Mouse (Mus musculus): ENCODE measurements around the gene Defb47. TPM values are rescaled to one million over a fixed set of nuclear protein-coding genes. Genes with fewer than 3 reads are reported as not detected.

Gene Defb47
- polyA plus RNA-seq, 1 experiment from 2014 or later, result not detected

- no peaks in the 10 kb centered on the region for H3K27me3 ChIP-seq (ENCODE audit: control insufficient read depth, insufficient read depth, low read length)
- H3K4me2 ChIP-seq (replicated peaks; ENCODE audit: low read depth), result no peak overlapping the region
- no peaks in the 10 kb centered on the region for H3K9me3 ChIP-seq (ENCODE audit: control insufficient read depth, low read length)
- H3K4me1 ChIP-seq (replicated peaks; ENCODE audit: control insufficient read depth, insufficient read depth), result no peaks in the 10 kb centered on the region
- no peak overlapping the region for H3K4me3 ChIP-seq (ENCODE audit: low read depth, low read length)
- no peak for DNase-seq (ENCODE audit: low spot score)
- ATAC-seq (ENCODE audit: low FRiP score, low TSS enrichment), result no peak
- H3K36me3 ChIP-seq (ENCODE audit: control insufficient read depth, insufficient read depth, low read length), result no peaks in the 10 kb centered on the region
- H3K9ac ChIP-seq (ENCODE audit: low read length), result no peak overlapping the region
- no peak for TF ChIP-seq CTCF (IDR thresholded peaks at IDR 0.05; ENCODE audit: low read depth)
- TF ChIP-seq EP300 (optimal IDR thresholded peaks at IDR 0.05), result no peak
- no peak overlapping the region for H3K27ac ChIP-seq (replicated peaks)
- WGBS, result 67% methylated on average over 1 of the region's 1 CpGs
These were observed 18.1 kb upstream of the Defb47 start for GRCm38 (mm10) chr14:62979815-62980214.

GRCm38 (mm10) chr14:62984410-62984809, 13.5 kb upstream of the Defb47 start, which contains the start of gene Defb48:
TSS of gene Defb48 (minus strand) at chr14:62984510.
- 53% methylated on average over 1 of the region's 1 CpGs for WGBS
- no peaks in the 10 kb centered on the region for H3K36me3 ChIP-seq (ENCODE audit: control insufficient read depth, insufficient read depth, low read length)
- ATAC-seq (ENCODE audit: low FRiP score, low TSS enrichment) (no peak), DNase-seq (ENCODE audit: low spot score) (no peak)
- no peak within 1 kb of the TSS for H3K27ac ChIP-seq (replicated peaks)
- TF ChIP-seq CTCF (IDR thresholded peaks at IDR 0.05; ENCODE audit: low read depth) (no peak), EP300 (optimal IDR thresholded peaks at IDR 0.05) (no peak)
- H3K4me3 ChIP-seq (ENCODE audit: low read depth, low read length), result no peak within 1 kb of the TSS
- H3K4me1 ChIP-seq (replicated peaks; ENCODE audit: control insufficient read depth, insufficient read depth), result no peaks in the 10 kb centered on the region
- no peak within 1 kb of the TSS for H3K4me2 ChIP-seq (replicated peaks; ENCODE audit: low read depth)
- H3K27me3 ChIP-seq (ENCODE audit: control insufficient read depth, insufficient read depth, low read length), result no peaks in the 10 kb centered on the region
- H3K9me3 ChIP-seq (ENCODE audit: control insufficient read depth, low read length), result no peaks in the 10 kb centered on the region
- H3K9ac ChIP-seq (ENCODE audit: low read length), result no peak within 1 kb of the TSS

GRCm38 (mm10) chr14:62991271-62991670, 6.6 kb upstream of the Defb47 start:
- H3K4me3 ChIP-seq (ENCODE audit: low read depth, low read length), result no peak overlapping the region
- H3K36me3 ChIP-seq (ENCODE audit: control insufficient read depth, insufficient read depth, low read length), result no peaks in the 10 kb centered on the region
- ATAC-seq (ENCODE audit: low FRiP score, low TSS enrichment), result no peak
- H3K9me3 ChIP-seq (ENCODE audit: control insufficient read depth, low read length), result no peaks in the 10 kb centered on the region
- no peaks in the 10 kb centered on the region for H3K4me1 ChIP-seq (replicated peaks; ENCODE audit: control insufficient read depth, insufficient read depth)
- no peak overlapping the region for H3K4me2 ChIP-seq (replicated peaks; ENCODE audit: low read depth)
- no peak overlapping the region for H3K9ac ChIP-seq (ENCODE audit: low read length)
- DNase-seq (ENCODE audit: low spot score), result no peak
- WGBS, result 63% methylated on average over 3 of the region's 3 CpGs
- no peaks in the 10 kb centered on the region for H3K27me3 ChIP-seq (ENCODE audit: control insufficient read depth, insufficient read depth, low read length)
- H3K27ac ChIP-seq (replicated peaks), result no peak overlapping the region
- no peak for TF ChIP-seq EP300 (optimal IDR thresholded peaks at IDR 0.05)
- TF ChIP-seq CTCF (IDR thresholded peaks at IDR 0.05; ENCODE audit: low read depth), result no peak

- no peak for DNase-seq (ENCODE audit: low spot score)
- Histone ChIP-seq H3K4me3 (ENCODE audit: low read depth, low read length) (no peak overlapping the region), H3K9me3 (ENCODE audit: control insufficient read depth, low read length) (no peaks in the 10 kb centered on the region), H3K27me3 (ENCODE audit: control insufficient read depth, insufficient read depth, low read length) (no peaks in the 10 kb centered on the region), H3K4me2 (replicated peaks; ENCODE audit: low read depth) (no peak overlapping the region), H3K27ac (replicated peaks) (no peak overlapping the region), H3K4me1 (replicated peaks; ENCODE audit: control insufficient read depth, insufficient read depth) (no peaks in the 10 kb centered on the region), H3K36me3 (ENCODE audit: control insufficient read depth, insufficient read depth, low read length) (no peaks in the 10 kb centered on the region), H3K9ac (ENCODE audit: low read length) (no peak overlapping the region)
- 66% methylated on average over 7 of the region's 7 CpGs for WGBS
- ATAC-seq (ENCODE audit: low FRiP score, low TSS enrichment), result no peak
- TF ChIP-seq EP300 (optimal IDR thresholded peaks at IDR 0.05), result no peak
- no peak for TF ChIP-seq CTCF (IDR thresholded peaks at IDR 0.05; ENCODE audit: low read depth)
These were observed 5.9 kb upstream of the Defb47 start for GRCm38 (mm10) chr14:62991849-62992510.

- DNase-seq (ENCODE audit: low spot score) (no peak), ATAC-seq (ENCODE audit: low FRiP score, low TSS enrichment) (no peak)
- no peaks in the 10 kb centered on the region for H3K4me1 ChIP-seq (replicated peaks; ENCODE audit: control insufficient read depth, insufficient read depth)
- no peaks in the 10 kb centered on the region for H3K9me3 ChIP-seq (ENCODE audit: control insufficient read depth, low read length)
- no peaks in the 10 kb centered on the region for H3K27me3 ChIP-seq (ENCODE audit: control insufficient read depth, insufficient read depth, low read length)
- no peak overlapping the region for H3K4me3 ChIP-seq (ENCODE audit: low read depth, low read length)
- no peaks in the 10 kb centered on the region for H3K36me3 ChIP-seq (ENCODE audit: control insufficient read depth, insufficient read depth, low read length)
- no peak overlapping the region for H3K4me2 ChIP-seq (replicated peaks; ENCODE audit: low read depth)
- H3K9ac ChIP-seq (ENCODE audit: low read length), result no peak overlapping the region
- WGBS, result 86% methylated on average over 4 of the region's 4 CpGs
- no peak for TF ChIP-seq CTCF (IDR thresholded peaks at IDR 0.05; ENCODE audit: low read depth)
- TF ChIP-seq EP300 (optimal IDR thresholded peaks at IDR 0.05), result no peak
- no peak overlapping the region for H3K27ac ChIP-seq (replicated peaks)
These were observed 1.1 kb downstream of the Defb47 start for GRCm38 (mm10) chr14:62998977-62999376.

- Histone ChIP-seq H3K4me3 (ENCODE audit: low read depth, low read length) (no peak overlapping the region), H3K9me3 (ENCODE audit: control insufficient read depth, low read length) (no peaks in the 10 kb centered on the region), H3K27ac (replicated peaks) (no peak overlapping the region), H3K4me2 (replicated peaks; ENCODE audit: low read depth) (no peak overlapping the region), H3K27me3 (ENCODE audit: control insufficient read depth, insufficient read depth, low read length) (no peaks in the 10 kb centered on the region), H3K36me3 (ENCODE audit: control insufficient read depth, insufficient read depth, low read length) (no peaks in the 10 kb centered on the region), H3K9ac (ENCODE audit: low read length) (no peak overlapping the region), H3K4me1 (replicated peaks; ENCODE audit: control insufficient read depth, insufficient read depth) (no peaks in the 10 kb centered on the region)
- DNase-seq (ENCODE audit: low spot score) (no peak), ATAC-seq (ENCODE audit: low FRiP score, low TSS enrichment) (no peak)
- TF ChIP-seq CTCF (IDR thresholded peaks at IDR 0.05; ENCODE audit: low read depth), result no peak
- TF ChIP-seq EP300 (optimal IDR thresholded peaks at IDR 0.05), result no peak
- 52% methylated on average over 2 of the region's 2 CpGs for WGBS
These were observed 4.7 kb downstream of the Defb47 start for GRCm38 (mm10) chr14:63002588-63002987.
